Mouse (Mus musculus) forebrain, embryonic 11.5 days (tissue): ENCODE data around the gene Foxp1. TPM values are rescaled to one million over a fixed set of nuclear protein-coding genes. Genes with fewer than 3 reads are reported as not detected.

ENCODE experiments used
- ATAC-seq: fragments of 200-750 bp; cut with Nextera tagmentation; replicated peaks from 2 replicates; pipeline ENCODE4 v1.8.0; 2017; ENCODE audit warnings: moderate TSS enrichment; ENCODE audit not compliant: low FRiP score
- DNase-seq: peaks from one replicate; pipeline ENCODE4 v3.0.0-alpha.2; 2017; ENCODE audit warnings: low spot score
- H3K27ac ChIP-seq: fragments of 300-500 bp; sonication (generic); 2 replicates; pipeline ENCODE4 v1.5.1; 2014; ENCODE audit warnings: low read depth, low read length
- H3K27me3 ChIP-seq: fragments of 300-500 bp; sonication (generic); 2 replicates; pipeline ENCODE4 v1.6.1; 2014; ENCODE audit warnings: mild to moderate bottlenecking, low read length, mixed read lengths; ENCODE audit not compliant: control insufficient read depth, insufficient read depth
- H3K36me3 ChIP-seq: fragments of 300-500 bp; sonication (generic); 2 replicates; pipeline ENCODE4 v1.6.1; 2014; ENCODE audit warnings: mild to moderate bottlenecking, low read length, moderate library complexity, mixed read lengths; ENCODE audit not compliant: control insufficient read depth, insufficient read depth
- H3K4me1 ChIP-seq: fragments of 300-500 bp; sonication (generic); replicated peaks from 2 replicates; pipeline ENCODE4 v1.6.1; 2014; ENCODE audit warnings: low read length, mixed read lengths; ENCODE audit not compliant: control insufficient read depth, insufficient read depth
- H3K4me2 ChIP-seq: fragments of 300-500 bp; sonication (generic); 2 replicates; pipeline ENCODE4 v1.6.1; 2014; ENCODE audit warnings: low read depth, mild to moderate bottlenecking, low read length, moderate library complexity, mixed read lengths; ENCODE audit not compliant: severe bottlenecking
- H3K4me3 ChIP-seq: fragments of 300-500 bp; sonication (generic); 2 replicates; pipeline ENCODE4 v1.5.1; 2014; ENCODE audit warnings: low read depth, low read length
- H3K9ac ChIP-seq: fragments of 300-500 bp; sonication (generic); 2 replicates; pipeline ENCODE4 v1.6.1; 2014; ENCODE audit warnings: low read length
- H3K9me3 ChIP-seq: fragments of 300-500 bp; sonication (generic); 2 replicates; pipeline ENCODE4 v1.6.1; 2016; ENCODE audit warnings: low read length, mixed read lengths; ENCODE audit not compliant: control insufficient read depth
- WGBS: fragments of 180-500 bp; shearing (Covaris S2); extraction: QIAGEN DNeasy Blood & Tissue Kit; methylation state at CpG from one replicate; pipeline ENCODE4 v1.1.7; 2014; 5-methylcytosine and 5-hydroxymethylcytosine counted together
- polyA plus RNA-seq: library from polyadenylated mRNA; unstranded; fragments of >200 nt; fragmentation: Nextera tagmentation; extraction: Ambion mirVana; gene quantifications from 2 replicates; pipeline ENCODE4 v1.2.1, GENCODE M21; 2014

The Foxp1 gene
- polyA plus RNA-seq, 1 experiment from 2014 or later: 91.5 TPM

- no peaks in the 10 kb centered on the region for H3K9me3 ChIP-seq
- no peak overlapping the region for H3K4me3 ChIP-seq
- no peak overlapping the region for H3K4me2 ChIP-seq
- no peaks in the 10 kb centered on the region for H3K36me3 ChIP-seq
- DNase-seq (no peak), ATAC-seq (no peak)
- no peaks in the 10 kb centered on the region; the same call in 1 of the 2 replicates for H3K4me1 ChIP-seq
- 92% methylated on average over 3 of the region's 3 CpGs for WGBS
- H3K9ac ChIP-seq: no peak overlapping the region
- no peak overlapping the region for H3K27ac ChIP-seq
- H3K27me3 ChIP-seq: no peaks in the 10 kb centered on the region
Measured at GRCm38 (mm10) chr6:99334255-99334654, 188.3 kb downstream of the Foxp1 start.

- ATAC-seq (no peak), DNase-seq (no peak)
- Histone ChIP-seq H3K9me3 (no peaks in the 10 kb centered on the region), H3K4me3 (no peak overlapping the region), H3K9ac (no peak overlapping the region), H3K27ac (no peak overlapping the region), H3K4me1 (no peaks in the 10 kb centered on the region), H3K4me2 (no peak overlapping the region), H3K36me3 (no peaks in the 10 kb centered on the region), H3K27me3 (no peaks in the 10 kb centered on the region)
- WGBS: 88% methylated on average over 5 of the region's 5 CpGs
Measured at GRCm38 (mm10) chr6:99333127-99333526, 189.4 kb downstream of the Foxp1 start.

- DNase-seq: no peak
- H3K4me2 ChIP-seq: no peak overlapping the region
- ATAC-seq: no peak
- no peaks in the 10 kb centered on the region for H3K9me3 ChIP-seq
- H3K4me1 ChIP-seq: no peaks in the 10 kb centered on the region
- H3K27ac ChIP-seq: no peak overlapping the region
- no peaks in the 10 kb centered on the region for H3K27me3 ChIP-seq
- no peak overlapping the region for H3K9ac ChIP-seq
- no peaks in the 10 kb centered on the region for H3K36me3 ChIP-seq
- 93% methylated on average over 4 of the region's 4 CpGs for WGBS
- no peak overlapping the region for H3K4me3 ChIP-seq
Measured at GRCm38 (mm10) chr6:99330169-99330568, 192.4 kb downstream of the Foxp1 start.

DNA sequence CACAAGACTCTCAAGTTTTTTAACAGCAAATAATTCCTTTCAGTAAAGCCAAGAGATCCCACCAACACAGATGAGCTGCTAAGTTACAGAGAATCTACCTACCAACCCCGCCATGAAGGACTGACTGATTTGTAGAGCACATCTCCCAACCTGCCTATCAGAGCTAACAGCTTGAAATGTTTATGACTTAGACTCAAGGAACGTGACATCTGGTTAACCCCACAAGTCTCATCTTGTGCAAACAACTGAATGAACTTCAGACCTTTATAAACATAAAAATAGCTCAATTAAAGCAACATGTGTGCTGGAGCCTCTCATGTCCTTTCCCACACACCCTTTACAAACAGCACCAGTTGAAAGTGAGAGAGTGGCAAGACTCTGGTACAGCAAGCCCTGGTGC, 193.9 kb downstream of the Foxp1 start:
- Histone ChIP-seq H3K4me1 (no peaks in the 10 kb centered on the region), H3K36me3 (no peaks in the 10 kb centered on the region), H3K27me3 (no peaks in the 10 kb centered on the region), H3K4me3 (no peak overlapping the region), H3K9ac (no peak overlapping the region), H3K27ac (no peak overlapping the region), H3K9me3 (no peaks in the 10 kb centered on the region), H3K4me2 (no peak overlapping the region)
- 66% methylated on average over 2 of the region's 2 CpGs for WGBS
- no peak for DNase-seq
- ATAC-seq: no peak

- no peak overlapping the region for H3K4me2 ChIP-seq
- ATAC-seq (no peak), DNase-seq (no peak)
- H3K27ac ChIP-seq: no peak overlapping the region
- H3K4me3 ChIP-seq: no peak overlapping the region
- H3K27me3 ChIP-seq: no peaks in the 10 kb centered on the region
- no peak overlapping the region for H3K9ac ChIP-seq
- WGBS: 87% methylated on average over 6 of the region's 6 CpGs
- H3K36me3 ChIP-seq: no peaks in the 10 kb centered on the region
- no peaks in the 10 kb centered on the region for H3K9me3 ChIP-seq
- no peaks in the 10 kb centered on the region for H3K4me1 ChIP-seq
Measured at GRCm38 (mm10) chr6:99328146-99328545, 194.4 kb downstream of the Foxp1 start.

DNA sequence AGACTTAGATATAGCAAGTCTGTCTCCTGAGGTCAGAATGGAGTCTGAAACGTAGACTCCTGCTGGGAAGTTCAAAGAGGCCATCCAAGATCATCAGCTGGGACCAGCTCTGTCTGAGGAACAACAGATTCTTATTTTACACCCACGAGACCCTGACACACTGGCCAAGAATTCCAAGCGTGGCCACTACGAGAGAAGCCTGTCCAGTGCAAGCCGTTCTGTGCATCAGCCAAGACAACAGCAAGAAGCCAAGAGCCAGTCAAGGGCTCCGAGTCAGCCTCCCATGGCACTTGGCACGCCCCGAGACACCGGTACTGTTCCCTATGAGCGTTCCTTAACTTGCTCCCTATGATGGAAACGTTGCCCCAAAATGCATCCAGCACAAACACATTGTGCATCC, 194.8 kb downstream of the Foxp1 start:
- ATAC-seq: no peak
- Histone ChIP-seq H3K4me3 (no peak overlapping the region), H3K36me3 (no peaks in the 10 kb centered on the region), H3K9me3 (no peaks in the 10 kb centered on the region), H3K27ac (no peak overlapping the region), H3K4me1 (no peaks in the 10 kb centered on the region), H3K4me2 (no peak overlapping the region), H3K9ac (no peak overlapping the region), H3K27me3 (no peaks in the 10 kb centered on the region)
- no peak for DNase-seq
- WGBS: 87% methylated on average over 11 of the region's 11 CpGs

DNA sequence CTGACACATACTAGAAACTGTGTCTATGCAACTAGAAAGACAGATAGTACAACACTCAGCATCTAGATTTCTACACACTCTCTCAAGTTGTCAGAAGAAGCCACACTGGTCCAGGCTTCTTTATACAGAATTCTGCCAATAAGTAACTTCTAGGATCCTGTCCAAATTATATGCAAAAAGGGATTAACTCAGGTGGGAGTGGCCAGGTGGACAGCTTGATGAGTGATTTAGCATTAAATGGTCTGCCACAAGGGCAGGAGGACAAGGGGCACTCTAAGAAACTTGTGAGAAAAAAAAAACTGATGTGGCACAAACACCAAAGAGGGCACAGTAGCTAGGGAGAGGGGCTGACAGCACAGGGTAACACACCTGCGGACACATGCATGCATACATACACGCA, 196.6 kb downstream of the Foxp1 start:
- Histone ChIP-seq H3K9ac (no peak overlapping the region), H3K4me1 (no peaks in the 10 kb centered on the region), H3K36me3 (no peaks in the 10 kb centered on the region), H3K9me3 (no peaks in the 10 kb centered on the region), H3K4me2 (no peak overlapping the region), H3K4me3 (no peak overlapping the region), H3K27me3 (no peaks in the 10 kb centered on the region), H3K27ac (no peak overlapping the region)
- 97% methylated on average over 2 of the region's 2 CpGs for WGBS
- no peak for DNase-seq
- no peak for ATAC-seq

- no peaks in the 10 kb centered on the region for H3K9me3 ChIP-seq
- H3K9ac ChIP-seq: no peak overlapping the region
- H3K4me2 ChIP-seq: no peak overlapping the region
- H3K4me3 ChIP-seq: no peak overlapping the region
- DNase-seq (no peak), ATAC-seq (no peak)
- WGBS: 89% methylated on average over 5 of the region's 5 CpGs
- H3K27me3 ChIP-seq: no peaks in the 10 kb centered on the region
- H3K27ac ChIP-seq: no peak overlapping the region
- H3K4me1 ChIP-seq: no peaks in the 10 kb centered on the region
- no peaks in the 10 kb centered on the region for H3K36me3 ChIP-seq
Measured at GRCm38 (mm10) chr6:99325461-99325860, 197.1 kb downstream of the Foxp1 start.

DNA sequence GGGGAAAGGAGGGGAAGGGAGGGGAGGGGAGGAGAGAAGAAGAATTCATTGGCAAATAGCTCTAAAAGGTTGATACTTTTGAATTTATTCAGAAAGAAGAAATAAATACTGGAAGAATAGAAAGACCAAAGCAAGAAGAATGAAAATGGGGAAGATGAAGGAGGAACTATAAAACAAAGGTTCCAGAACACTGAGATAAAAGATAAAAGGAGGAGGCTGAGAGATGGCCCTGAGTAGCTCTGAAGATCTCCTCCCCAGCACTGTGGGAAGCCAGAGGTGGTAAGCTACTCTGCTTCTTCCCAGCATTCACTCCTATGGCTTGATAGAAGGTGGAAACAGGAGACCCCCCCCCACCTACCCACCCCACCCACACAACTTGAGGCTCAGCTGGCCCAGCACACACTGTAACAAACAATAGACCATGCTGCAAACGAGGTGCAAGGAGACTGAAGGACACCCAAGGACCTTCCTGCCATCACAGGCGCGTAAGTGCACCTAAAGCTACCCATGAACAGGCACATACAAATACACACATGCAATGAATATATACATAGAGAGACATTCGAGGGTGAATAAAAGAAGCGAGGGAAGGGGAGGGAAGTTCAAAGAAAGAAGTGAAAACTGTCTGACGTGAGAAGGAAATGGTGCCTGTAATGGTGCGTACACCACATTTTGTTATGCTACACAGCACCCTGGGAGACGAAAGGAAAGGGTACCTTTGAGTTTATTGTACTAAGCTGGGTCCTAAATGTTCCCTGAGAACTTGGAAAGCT, 200.2 kb downstream of the Foxp1 start:
- ATAC-seq: no peak
- Histone ChIP-seq H3K4me1 (no peaks in the 10 kb centered on the region), H3K4me2 (no peak overlapping the region), H3K36me3 (no peaks in the 10 kb centered on the region), H3K9ac (no peak overlapping the region), H3K27me3 (no peaks in the 10 kb centered on the region), H3K9me3 (no peaks in the 10 kb centered on the region), H3K4me3 (no peak overlapping the region), H3K27ac (no peak overlapping the region)
- no peak for DNase-seq
- WGBS: 82% methylated on average over 8 of the region's 8 CpGs
